Mouse (Mus musculus): ENCODE measurements around the gene Elp4.

Elp4 gene

DNA sequence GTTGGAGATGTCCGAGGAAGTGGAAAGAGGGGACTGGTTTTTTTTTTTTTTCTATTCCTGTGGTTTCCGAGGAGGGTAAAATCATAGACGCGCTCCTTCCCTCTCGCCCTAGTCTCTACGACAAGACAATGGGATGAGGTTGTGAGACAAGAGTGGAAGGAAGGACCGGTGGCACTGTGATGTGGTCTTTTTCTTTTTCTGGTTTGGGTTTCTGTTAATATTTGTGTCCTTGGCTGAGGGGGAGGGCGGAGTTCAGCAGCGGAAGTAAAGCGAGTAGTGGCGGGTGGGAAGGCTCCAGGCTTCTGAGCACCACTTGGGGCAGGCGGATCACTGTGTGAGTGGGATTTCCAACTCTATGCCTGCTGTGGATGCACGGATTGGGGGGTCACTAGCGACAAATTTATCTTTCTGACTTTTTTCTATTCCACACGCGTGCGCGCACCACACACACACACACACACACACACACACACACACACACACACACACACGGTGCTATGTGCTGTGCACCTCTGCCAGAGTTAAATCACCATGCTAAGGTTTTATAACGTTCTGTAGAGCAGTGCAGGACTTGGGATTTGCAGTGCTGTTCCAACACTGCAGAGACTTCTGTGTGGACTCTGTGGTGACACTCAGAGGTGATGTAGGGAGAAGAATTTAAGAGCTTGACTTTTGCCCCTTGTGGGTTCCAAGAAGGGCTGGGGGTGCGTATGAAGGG, 221.6 kb downstream of the Elp4 start:
- no peak for DNase-seq (ENCODE audit: low read depth)

DNA sequence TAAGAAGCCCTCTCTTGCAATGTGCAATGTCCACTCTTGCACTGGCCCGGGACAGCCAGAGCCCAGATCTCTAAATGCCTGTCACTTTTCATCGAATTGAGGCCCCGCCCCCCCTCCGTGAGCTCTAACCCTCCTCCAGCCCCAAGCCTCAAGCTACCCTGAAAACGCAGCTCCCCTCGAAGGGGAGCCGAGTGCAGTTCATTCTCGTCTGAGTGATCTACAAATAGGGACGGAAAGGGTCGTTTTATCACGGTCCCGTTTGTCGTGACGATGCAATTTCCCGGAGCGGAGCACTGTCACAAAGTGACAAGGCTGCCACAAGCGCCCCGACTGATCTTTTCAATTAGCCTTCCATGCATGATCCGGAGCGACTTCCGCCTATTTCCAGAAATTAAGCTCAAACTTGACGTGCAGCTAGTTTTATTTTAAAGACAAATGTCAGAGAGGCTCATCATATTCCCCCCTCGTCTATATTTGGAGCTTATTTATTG, 222.3 kb downstream of the Elp4 start:
- no peak for DNase-seq (ENCODE audit: low read depth)

DNA sequence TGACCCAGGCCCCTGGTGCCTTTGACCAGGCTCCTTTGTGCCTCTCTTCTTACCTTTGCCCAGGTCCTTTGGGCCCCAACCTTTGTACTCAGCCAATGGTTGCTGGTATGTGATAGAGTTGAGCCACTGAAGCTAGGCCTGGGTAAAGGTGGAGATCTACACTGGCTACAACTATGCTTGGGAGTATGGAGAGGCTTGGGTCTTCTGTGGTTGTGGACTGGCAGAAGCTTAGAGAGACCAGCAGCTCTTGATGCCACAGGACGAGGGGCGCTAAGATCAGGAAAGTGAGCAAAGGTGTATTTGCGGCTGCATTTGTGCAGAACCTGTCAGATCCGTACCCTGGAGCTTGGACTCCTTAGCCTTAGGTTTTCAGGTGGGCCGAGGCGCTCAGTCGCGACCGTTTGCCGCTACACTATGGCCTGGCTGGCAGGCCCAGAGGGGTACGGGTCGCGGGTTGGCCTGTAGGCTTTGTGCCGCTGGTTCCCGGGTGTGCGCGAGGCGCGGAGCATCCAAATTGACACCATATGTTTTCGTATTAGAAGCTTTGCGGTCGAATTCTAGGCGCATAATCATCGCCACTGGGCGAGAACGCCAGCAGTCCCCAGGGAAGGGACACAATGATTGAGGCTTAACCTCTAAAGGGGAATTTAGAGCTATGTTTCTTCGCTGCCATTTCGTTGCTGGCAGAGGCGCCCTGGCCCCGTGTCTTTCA, 223.2 kb downstream of the Elp4 start:
- DNase-seq (ENCODE audit: low read depth), result no peak

DNA sequence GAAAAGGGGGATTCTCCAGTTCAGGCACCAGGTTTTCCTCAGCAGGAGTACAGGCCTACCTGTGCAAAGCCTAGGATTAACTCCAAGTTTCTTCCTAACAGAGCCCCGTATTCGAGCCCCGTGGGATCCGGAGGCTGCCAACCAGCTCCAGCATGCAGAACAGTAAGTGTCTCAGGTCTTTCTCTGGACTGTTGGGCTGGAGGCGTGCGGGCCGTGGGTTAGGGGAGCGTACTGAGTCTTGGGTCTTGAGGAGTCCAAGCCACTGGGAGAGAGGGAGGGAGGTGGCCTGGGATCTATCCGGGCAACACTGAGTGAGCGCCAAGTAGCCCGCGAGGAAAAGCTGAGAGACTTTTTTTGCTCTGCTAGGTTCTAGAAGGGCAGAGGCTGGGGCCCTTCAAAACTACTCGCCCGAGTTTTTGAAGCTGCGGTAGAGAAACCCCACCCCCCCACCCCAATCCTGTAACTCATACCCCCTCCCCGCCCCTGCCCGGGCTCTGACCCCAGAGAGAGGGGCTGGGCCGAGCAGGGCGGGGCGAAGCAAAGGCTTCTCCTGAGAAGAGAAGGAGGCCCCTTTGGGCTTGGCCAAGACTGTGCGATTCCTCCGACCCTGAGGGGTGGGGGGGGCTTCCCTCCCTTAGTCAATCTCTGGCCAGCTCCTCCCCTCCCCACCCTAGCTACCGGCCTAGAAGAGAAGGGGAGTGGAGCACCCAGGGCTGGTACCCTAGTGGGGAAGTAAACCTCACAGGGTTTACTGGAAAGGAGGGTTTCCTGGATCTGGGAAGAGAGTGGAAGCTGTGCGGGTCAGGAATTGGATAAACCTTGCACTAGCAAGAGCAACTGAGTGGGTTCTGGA, 224.0 kb downstream of the Elp4 start:
- DNase-seq (ENCODE audit: low read depth), result no peak

DNA sequence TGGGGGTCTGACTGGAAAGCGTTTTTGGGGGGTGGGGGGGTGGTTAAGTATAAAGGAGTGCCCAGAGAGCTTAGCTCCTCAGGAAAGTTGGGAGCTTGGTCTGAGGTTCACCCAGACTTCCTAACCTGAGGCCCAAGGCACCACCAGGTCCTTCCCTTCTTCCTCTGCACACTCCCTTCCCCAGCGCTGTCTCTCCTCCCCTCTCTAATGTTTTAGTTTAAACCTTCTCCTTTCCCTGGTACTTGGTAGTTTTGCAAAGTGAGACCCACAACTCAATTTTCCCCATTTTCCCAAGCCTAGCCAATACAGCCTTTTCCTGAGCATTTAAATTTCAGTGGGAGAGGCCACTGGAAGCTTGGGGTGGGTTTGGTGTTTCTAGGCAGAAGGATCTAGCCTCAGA, 225.0 kb downstream of the Elp4 start:
- no peak for DNase-seq (ENCODE audit: low read depth)

DNA sequence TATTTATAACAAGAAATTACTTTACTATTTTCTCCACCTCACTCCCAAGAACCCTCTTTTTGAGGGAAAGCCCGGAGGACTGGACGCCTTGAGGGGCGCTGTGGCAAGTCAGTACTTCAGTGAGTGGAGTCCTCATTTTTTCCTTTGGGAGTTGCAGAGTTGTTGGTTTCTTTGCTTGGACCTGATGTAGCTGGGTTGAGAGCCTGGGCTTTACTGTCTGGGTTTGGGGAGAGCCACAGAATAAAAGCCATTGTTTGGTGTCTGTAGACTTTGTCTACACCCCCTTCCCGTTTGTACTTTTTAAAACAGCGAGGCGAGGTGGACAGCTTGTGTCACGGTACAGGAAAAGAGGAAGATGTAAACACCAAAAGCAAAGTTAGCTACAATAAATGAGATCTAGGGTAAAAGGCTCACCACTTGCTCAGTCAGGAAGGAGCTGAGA, 225.5 kb downstream of the Elp4 start:
- DNase-seq (ENCODE audit: low read depth), result no peak

DNA sequence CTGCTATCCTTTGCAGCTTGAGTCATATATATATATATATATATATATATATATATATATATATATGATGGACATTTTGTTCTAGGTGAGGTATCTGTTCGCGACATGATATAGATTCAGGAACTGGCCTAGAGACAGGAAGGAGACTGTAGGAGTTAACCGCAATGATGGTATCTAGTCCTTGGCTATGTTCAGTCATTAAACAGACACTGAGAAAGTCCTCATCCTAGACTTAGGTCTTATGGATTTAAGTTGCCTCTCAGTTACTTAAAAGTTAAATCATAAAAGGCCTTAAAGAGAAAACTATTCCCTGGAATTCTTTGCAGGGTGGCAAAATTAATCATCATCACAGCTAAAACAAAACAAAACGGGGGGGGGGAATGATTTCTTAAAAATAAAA, 226.1 kb downstream of the Elp4 start:
- no peak for DNase-seq (ENCODE audit: low read depth)

DNA sequence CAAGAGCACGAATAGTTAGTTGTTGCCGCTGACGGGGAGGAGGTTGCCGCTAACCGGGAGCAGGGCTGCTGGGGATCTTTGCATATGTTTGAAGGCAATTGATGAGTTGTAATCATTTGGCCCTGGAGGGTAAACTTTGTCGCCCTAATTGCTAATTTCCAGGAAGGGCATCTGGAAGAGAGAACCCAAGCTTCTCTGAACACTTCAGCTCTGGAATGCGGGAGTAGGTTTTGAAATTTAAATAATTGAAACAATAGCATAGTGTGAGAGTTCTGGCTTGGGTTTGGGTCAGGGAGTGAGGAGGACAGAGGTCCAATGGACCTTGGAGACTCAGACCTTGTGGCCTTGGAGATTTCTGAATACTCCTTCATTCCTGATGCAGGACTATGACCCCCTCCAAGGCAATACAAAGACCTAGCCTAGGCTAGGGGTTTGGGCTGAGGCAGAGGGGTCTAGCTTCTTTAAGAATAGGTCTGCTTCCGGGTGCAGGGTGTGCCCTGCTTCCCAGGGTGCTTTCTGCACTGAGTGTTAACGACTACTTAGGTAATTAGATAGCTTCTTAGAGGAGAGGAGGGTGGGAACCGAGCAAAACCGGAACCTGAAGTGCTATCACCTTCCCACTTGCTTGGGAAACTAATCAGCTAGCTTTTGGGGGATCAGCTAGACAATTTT, 226.8 kb downstream of the Elp4 start:
- no peak for DNase-seq (ENCODE audit: low read depth)

DNA sequence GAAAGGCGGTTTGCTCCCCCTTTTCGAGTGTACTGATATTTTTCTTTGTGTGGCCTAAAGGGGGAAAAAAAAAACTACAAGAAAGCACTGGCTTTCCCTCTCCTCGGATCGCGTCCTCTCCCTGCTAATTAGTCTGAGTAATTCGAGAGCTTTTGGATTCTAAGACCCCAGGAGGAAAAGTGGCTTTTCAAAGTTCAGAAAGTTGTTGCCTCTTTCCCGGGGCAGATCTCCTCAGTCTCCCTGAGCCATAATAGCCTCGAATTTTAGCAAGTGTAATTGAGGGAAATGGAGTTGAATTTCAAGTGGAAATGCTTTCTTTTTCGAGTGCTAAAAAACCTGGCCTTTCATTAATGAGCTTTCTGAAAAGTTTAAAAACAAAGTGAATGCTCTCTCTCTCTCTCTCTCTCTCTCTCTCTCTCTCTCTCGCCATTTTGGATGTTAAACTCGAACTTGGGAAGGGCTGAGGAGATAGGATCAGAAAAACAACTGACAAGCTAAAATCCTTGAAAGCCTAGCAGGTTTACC, 227.4 kb downstream of the Elp4 start:
- DNase-seq (ENCODE audit: low read depth), result no peak

DNA sequence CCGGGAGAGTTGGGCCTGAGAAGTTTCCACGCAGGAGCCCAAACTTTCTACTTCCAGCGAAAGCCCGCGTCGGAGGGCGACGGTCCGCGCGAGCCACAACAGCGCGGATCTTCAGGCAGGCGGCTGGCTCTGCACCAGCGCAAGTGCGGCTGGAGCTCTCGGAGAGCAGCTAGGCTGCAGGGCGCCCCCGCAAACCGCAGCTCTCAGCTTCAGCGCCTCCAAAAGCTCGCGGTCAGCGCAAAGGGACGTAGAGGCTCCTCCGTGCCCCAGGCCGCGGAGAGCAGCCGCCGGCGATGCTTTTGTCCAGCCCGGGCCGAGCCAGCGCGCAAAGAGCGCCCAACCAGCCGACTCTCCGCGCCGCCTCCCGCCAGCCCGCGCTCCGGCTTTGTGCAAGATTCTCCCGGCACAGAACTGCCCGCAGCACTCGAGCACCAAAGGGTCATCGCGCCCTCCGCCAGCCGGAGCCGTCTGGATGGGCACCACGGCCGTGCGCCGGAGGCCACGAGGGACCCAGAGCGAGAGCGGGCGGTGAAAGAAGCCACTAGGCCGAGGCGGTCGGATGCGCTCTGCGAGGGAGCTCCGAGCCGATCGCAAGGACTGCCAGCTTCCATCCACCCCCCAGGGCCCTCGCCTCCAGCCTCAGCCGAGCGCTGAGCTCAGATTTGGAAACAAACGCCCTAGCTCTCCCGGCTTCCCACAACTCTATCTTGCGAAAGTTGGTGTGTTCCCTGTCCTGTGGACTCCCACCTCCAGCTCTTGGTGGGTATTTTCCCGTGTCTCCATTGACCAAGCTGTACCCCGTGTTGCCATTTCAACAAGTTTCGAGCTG, 228.1 kb downstream of the Elp4 start:
- DNase-seq (ENCODE audit: low read depth), result no peak

DNA sequence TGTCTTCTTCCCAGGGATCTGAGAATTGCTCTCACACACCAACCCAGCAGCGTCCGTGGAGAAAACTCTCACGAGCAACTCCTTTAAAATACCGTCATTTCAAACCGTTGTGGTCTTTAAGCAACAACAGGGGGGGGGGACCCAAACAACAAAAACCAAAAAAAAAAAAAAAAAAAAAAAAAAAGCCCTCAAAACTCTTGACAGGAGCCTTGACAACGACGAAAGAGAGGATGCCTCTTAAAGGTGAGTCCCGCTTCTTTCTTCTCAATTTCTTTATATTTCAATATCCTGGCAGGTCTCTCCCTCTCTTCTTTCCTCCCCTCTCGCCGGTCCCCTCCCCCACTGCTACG, 228.7 kb downstream of the Elp4 start:
- DNase-seq (ENCODE audit: low read depth), result no peak

DNA sequence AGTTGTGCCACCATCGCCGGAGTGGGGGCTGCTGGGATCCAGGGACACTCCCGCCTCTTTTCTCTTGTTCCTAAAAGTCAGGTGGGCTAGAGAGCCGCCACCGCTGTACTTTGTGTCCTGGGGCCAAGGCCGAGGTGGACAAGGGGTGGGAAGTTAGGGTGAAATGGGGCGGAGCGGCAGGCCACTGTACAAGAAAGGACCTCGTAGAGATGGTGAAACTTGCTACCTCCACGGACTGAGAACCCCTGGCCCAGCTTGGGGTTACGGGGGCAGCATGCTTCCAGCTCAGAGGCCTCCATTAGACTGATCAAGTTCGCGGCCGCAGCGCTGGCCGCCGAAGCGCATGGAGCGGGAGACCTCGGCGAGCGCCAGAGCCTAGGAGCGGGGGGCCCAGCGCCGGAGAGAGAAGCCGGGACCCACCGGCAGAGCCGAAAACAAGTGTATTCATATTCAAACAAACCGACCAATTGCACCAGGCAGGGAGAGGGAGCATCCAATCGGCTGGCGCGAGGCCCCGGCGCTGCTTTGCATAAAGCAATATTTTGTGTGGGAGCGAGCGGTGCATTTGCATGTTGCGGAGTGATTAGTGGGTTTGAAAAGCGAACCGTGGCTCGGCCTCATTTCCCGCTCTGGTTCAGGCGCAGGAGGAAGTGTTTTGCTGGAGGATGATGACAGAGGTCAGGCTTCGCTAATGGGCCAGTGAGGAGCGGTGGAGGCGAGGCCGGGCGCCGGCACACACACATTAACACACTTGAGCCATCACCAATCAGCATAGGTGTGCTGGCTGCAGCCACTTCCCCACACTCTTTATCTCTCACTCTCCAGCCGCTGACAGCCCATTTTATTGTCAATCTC, 229.3 kb downstream of the Elp4 start:
- DNase-seq (ENCODE audit: low read depth), result peak; percentile 56

DNA sequence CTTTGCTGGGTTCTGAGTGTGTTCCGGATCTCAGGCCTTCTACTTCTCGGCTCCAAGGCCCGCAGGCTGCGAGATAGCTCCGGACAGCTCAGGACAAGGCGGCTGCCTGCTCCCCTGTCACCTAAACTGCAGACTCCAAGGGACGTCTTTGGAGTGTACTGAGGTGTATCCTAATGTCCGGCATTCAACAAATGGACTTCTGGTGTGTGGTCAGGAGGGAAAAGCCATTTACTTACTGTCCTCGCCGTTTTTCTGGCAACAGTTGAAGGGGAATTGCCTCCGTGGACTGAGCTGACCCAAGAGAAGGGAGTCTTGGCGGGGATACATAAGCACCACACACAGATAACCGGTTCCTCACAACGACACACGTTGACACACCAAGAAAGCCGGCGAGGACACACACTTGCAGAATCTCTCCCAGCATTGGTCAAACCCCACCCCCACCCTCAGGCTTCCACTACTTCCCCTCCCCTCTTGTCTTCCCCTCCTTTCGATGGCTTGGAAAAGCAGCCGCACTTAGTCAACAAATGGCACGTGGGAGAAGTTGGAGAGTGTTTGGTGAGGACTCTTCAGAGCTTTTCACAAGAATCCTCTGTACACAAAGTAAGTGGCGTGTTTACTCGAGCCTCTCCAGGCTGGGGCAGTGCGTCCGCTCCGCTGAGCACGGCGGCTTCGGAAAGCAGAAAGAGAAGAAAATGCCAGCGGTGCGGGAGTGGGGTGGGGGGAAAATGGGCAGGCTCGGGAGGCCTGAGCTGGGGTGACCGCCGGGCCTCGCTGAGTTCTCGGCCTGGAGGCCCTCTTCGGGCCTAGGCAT, 230.1 kb downstream of the Elp4 start:
- no peak for DNase-seq (ENCODE audit: low read depth)

DNA sequence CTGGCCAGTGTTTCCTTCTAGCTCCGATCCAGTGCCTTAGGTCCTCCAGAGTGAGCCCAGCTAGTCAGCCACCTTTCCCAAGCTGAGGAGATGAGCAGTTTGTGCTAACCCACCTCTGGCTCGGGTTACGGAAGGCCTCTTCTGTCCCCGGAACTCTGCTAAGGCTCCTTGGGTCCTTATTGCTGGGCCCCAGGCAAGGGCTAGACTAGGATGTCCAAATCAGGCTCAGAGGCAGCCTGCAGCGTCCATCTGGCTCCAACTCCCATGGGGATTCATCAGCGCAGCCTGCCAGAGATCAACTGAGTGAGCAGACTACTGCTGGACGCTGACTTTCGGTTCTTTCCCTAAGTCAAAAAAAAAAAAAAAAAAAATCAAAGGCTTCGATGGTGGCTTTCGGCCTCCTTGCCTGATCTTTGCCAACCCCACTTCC, 230.7 kb downstream of the Elp4 start:
- no peak for DNase-seq (ENCODE audit: low read depth)

DNA sequence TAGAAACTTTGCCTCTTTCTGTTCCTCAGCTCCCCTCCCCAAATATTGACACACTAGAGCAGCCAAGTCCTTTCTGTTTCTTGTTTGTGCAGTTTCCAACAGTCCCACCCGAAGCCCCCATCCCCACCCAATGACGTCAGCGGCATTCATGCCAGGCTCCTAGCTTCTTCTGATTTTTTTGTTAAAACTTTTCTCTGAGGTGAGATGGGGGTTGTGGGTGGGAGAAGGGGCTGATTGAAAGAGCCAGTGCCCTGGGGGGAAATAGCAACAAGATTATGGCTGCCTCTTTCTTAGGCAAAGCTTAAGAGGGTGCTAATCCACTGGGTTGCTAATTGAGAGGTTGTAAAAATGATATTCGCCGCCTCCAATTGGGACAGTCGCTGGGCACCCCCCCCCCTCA, 231.3 kb downstream of the Elp4 start:
- no peak for DNase-seq (ENCODE audit: low read depth)

DNA sequence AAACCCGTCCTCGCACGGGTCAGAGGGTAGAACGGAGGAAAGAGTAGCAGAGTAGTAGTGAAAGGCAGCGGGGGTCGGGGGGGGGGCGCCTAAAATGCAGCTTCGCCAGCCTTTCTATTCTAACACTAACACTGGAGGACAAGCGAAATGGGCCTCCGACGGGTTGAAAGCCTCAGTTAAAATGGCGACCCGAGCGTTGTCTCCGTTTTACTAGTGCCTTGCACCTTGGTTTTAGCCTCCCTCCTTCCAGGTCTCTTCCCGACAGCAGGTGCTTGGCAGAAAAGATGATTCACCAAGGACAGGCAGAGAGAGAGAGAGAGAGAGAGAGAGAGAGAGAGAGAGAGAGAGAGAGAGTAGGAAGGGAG, 231.8 kb downstream of the Elp4 start:
- no peak for DNase-seq (ENCODE audit: low read depth)

DNA sequence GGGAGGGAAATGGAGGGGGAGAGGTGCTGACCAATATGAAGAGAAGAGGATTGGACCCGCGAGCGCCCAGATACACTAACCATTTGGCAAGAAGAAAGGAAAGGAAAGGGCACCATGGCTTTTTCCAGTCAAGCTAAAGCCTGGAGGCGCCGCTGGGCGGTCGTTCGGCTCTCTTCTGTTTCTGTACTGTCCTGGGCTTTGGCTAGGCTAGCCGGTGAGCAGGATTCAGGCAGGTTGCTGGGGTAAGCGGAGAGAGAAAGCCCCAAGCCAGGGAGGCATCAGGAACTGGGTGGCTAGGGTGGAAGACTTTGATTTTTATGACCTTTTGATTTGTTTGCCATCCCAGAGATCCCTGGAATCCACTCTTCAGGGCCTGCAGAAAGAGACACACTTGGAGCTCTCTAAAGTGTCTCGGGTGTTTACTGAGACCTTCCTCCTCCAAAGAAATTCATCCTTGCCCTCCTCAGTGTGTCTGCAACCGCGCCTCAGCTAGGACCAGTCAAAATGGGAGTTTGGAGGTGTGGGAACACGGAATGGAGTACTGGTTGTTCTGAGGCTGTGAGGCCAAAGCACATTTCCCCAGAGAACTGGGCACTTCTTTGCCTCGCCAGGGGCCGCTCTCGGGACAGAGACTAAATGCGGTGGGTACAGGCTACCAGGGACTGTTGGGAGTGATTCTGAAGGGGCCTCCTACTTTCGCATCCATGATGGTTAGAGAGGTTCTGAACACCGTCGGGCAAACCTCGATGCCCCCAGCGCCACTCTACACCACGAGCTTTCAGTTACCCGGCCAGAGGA, 232.4 kb downstream of the Elp4 start:
- no peak for DNase-seq (ENCODE audit: low read depth)

DNA sequence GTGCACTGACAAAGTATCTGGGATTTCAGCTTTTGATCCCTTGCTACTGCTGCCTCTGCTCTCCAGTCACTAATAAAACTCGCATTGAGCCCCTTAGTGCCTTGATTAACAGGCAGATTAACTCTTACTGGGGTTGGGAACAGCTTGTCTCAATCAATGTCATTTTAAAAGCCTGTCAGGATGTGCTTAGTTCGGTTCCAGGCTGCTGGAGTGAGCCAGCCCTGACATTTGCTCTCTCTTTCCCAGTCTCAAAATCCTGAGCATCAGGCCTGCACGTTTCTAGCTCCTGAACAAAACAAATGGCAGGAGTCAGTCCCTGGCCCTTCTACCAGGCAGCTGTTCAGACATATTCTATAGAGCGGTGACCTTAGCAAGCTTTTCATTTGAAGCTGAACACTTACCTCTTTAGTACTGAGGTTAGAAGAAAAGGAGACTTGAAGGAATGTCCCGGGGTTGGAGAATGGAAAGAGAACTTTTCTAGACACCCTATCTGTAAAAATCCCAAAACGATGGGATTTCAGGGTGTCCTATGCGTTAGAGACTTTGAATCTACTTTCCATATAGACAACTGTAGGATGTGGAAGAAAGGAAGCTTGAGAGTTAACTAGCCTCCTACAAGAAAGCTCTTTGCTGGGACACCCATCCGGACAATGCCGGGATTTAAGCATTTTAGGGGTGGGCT, 233.1 kb downstream of the Elp4 start:
- DNase-seq (ENCODE audit: low read depth), result no peak

All from c-Kit-positive CD71-negative TER-119-negative erythroid progenitor cells, embryonic 14.5 days (primary cell).